Mouse (Mus musculus): Measurements from ENCODE around the gene Dvl1.

Gene Dvl1

GRCm38 (mm10) chr4:155908281-155908680 is 61.1 kb downstream of the Dvl1 start:
- DNase-seq (ENCODE audit: low spot score in 2 of 2), result peak in 1 of 2 experiments; percentile 4

- DNase-seq (ENCODE audit: low spot score in 2 of 2), result no peak
Observed at GRCm38 (mm10) chr4:155908751-155909150, 61.5 kb downstream of the Dvl1 start.
